Mouse (Mus musculus): Measurements from ENCODE around the gene Morc2a. TPM values are rescaled to one million over a fixed set of nuclear protein-coding genes. Genes with fewer than 3 reads are reported as not detected.

Morc2a gene
- polyA plus RNA-seq, 1 experiment from 2014 or later: 30.0 TPM

DNA sequence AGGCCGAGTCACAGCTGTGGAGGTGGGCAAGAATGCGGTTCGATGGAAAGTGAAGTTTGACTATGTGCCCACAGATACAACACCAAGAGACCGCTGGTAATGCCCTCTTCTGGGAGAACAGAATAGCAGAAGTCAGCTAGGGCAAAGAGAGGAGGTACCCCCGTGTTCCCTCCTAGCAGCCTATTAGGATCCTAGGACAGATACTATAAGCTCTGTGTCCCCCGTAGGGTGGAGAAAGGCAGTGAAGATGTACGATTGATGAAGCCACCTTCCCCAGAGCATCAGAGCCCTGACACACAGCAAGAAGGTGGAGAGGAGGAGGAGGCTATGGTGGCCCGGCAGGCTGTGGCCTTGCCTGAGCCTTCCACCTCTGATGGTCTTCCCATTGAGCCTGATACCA, 36.4 kb downstream of the Morc2a start:
- Histone ChIP-seq H3K4me3 (ENCODE audit: low read depth, low read length) (no peak overlapping the region), H3K9me3 (ENCODE audit: control insufficient read depth, low read length) (no peaks in the 10 kb centered on the region), H3K4me2 (ENCODE audit: low read depth, severe bottlenecking) (no peak overlapping the region), H3K4me1 (ENCODE audit: control insufficient read depth, insufficient read depth, low read length) (no peaks in the 10 kb centered on the region), H3K27ac (replicated peaks; ENCODE audit: low read depth, low read length) (no peak overlapping the region), H3K36me3 (ENCODE audit: control insufficient read depth, insufficient read depth, low read length) (peaks cover 34% of the 10 kb centered on the region), H3K9ac (ENCODE audit: low read length) (no peak overlapping the region), H3K27me3 (ENCODE audit: control insufficient read depth, insufficient read depth, low read length) (no peaks in the 10 kb centered on the region)
- ATAC-seq (ENCODE audit: insufficient number of reproducible peaks, low FRiP score, low TSS enrichment, low read depth) (no peak), DNase-seq (ENCODE audit: low spot score) (no peak)
- 92% methylated on average over 8 of the region's 8 CpGs for WGBS

DNA sequence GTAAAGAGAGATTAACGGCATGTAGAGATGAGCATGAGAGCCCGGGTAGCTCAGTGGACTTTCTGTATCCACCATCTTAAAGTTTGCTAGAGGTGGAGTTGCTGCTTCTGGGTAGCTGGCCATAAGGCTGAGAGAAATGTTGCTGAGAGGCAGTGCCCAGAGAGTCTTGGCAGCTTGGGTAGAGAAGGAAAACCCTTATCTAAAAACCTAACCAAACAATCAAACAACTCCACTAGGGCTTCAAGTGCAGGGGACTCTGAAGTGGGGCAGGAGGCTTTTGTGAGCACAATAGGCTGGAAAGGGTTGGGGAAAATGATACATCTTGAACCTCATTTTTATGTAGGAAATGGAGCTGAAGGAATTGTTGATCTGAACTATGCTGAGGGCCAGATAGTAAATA, 37.3 kb downstream of the Morc2a start:
- WGBS: 95% methylated on average over 2 of the region's 2 CpGs
- ATAC-seq (ENCODE audit: insufficient number of reproducible peaks, low FRiP score, low TSS enrichment, low read depth) (no peak), DNase-seq (ENCODE audit: low spot score) (no peak)
- Histone ChIP-seq H3K9me3 (ENCODE audit: control insufficient read depth, low read length) (no peaks in the 10 kb centered on the region), H3K4me2 (ENCODE audit: low read depth, severe bottlenecking) (no peak overlapping the region), H3K27ac (replicated peaks; ENCODE audit: low read depth, low read length) (no peak overlapping the region), H3K27me3 (ENCODE audit: control insufficient read depth, insufficient read depth, low read length) (no peaks in the 10 kb centered on the region), H3K4me3 (ENCODE audit: low read depth, low read length) (no peak overlapping the region), H3K9ac (ENCODE audit: low read length) (no peak overlapping the region), H3K36me3 (ENCODE audit: control insufficient read depth, insufficient read depth, low read length) (peaks cover 31% of the 10 kb centered on the region), H3K4me1 (ENCODE audit: control insufficient read depth, insufficient read depth, low read length) (no peaks in the 10 kb centered on the region)

DNA sequence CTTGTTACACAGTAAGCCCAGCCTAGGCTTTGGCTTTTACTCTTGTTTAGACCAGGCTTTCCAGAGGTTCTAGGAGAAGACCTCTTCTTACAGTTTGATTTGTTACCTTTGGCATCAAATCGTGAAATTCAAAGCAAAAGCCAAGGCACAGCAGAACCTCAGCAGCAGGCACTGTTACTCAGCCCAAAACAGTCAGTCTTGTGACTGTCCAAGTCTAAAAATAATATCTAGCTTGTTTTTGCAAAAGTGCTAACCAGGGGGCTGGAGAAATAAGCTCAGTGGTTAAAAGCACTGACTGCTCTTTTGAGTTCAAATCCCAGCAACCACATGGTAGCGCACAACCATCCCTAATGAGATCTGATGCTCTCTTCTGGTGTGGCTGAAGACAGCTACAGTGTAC, 37.9 kb downstream of the Morc2a start:
- H3K4me1 ChIP-seq (ENCODE audit: control insufficient read depth, insufficient read depth, low read length): no peaks in the 10 kb centered on the region
- H3K9me3 ChIP-seq (ENCODE audit: control insufficient read depth, low read length): no peaks in the 10 kb centered on the region
- H3K27ac ChIP-seq (replicated peaks; ENCODE audit: low read depth, low read length): no peak overlapping the region
- no peak overlapping the region for H3K9ac ChIP-seq (ENCODE audit: low read length)
- no peak for ATAC-seq (ENCODE audit: insufficient number of reproducible peaks, low FRiP score, low TSS enrichment, low read depth)
- 91% methylated on average over 2 of the region's 2 CpGs for WGBS
- H3K36me3 ChIP-seq (ENCODE audit: control insufficient read depth, insufficient read depth, low read length): peaks cover 31% of the 10 kb centered on the region
- no peak overlapping the region for H3K4me2 ChIP-seq (ENCODE audit: low read depth, severe bottlenecking)
- DNase-seq (ENCODE audit: low spot score): no peak
- no peaks in the 10 kb centered on the region for H3K27me3 ChIP-seq (ENCODE audit: control insufficient read depth, insufficient read depth, low read length)
- H3K4me3 ChIP-seq (ENCODE audit: low read depth, low read length): no peak overlapping the region

DNA sequence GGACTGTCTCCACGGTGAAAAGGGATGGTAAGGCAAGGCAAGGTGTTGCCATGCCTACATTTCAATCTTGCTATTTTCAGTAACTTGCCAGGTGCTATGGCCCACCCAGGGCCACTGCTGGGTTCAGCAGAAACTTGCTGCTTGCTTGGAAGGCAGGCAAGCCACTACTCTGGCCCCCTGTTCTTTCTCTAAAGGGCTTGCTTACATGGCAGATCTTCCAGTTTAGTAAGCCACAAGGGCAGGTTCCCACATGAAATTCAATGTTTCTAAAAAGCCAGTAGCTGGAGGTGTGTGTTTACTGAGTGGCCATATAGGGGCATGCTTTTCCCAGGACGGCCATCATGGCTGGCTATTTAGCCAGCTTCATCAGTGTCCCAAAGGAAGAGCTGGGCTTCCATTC, 42.8 kb downstream of the Morc2a start:
- H3K9me3 ChIP-seq (ENCODE audit: control insufficient read depth, low read length): no peaks in the 10 kb centered on the region
- 92% methylated on average over 2 of the region's 2 CpGs for WGBS
- no peak for DNase-seq (ENCODE audit: low spot score)

DNA sequence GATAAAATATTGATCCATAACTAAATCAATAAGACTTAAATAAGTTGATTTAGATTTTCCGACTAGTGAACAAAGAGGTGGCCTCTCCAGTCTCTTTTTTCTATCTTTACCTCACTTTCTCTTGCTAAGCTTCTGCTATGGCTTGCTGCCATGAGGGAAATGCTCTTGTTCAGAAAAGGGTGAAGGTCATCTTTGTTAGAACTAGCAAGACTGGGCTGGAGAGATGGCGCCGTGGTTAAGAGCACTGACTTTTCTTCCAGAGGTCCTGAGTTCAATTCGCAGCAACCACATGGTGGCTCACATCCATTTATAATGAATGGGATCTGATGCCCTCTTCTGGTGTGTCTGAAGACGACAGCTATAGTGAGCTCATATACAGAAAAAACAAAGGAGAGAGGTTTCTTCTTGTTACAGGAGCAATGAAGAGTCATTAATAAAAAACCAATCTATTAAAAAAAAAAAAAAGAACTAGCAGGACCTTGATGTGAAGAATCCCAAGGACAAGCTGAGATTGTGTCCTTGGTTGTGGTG, 47.2 kb downstream of the Morc2a start:
- Histone ChIP-seq H3K36me3 (ENCODE audit: control insufficient read depth, insufficient read depth, low read length) (no peaks in the 10 kb centered on the region; the same call in 1 of the 2 replicates), H3K27me3 (ENCODE audit: control insufficient read depth, insufficient read depth, low read length) (no peaks in the 10 kb centered on the region), H3K27ac (replicated peaks; ENCODE audit: low read depth, low read length) (no peak overlapping the region), H3K9me3 (ENCODE audit: control insufficient read depth, low read length) (no peaks in the 10 kb centered on the region), H3K4me1 (ENCODE audit: control insufficient read depth, insufficient read depth, low read length) (no peaks in the 10 kb centered on the region), H3K4me3 (ENCODE audit: low read depth, low read length) (no peak overlapping the region), H3K9ac (ENCODE audit: low read length) (no peak overlapping the region), H3K4me2 (ENCODE audit: low read depth, severe bottlenecking) (no peak overlapping the region)
- DNase-seq (ENCODE audit: low spot score): no peak
- ATAC-seq (ENCODE audit: insufficient number of reproducible peaks, low FRiP score, low TSS enrichment, low read depth): no peak
- WGBS: 90% methylated on average over 5 of the region's 5 CpGs

More for the DNA sequence above, 42.8 kb downstream of the Morc2a start:
- Histone ChIP-seq H3K4me1 (ENCODE audit: control insufficient read depth, insufficient read depth, low read length) (no peaks in the 10 kb centered on the region), H3K9ac (ENCODE audit: low read length) (no peak overlapping the region), H3K4me3 (ENCODE audit: low read depth, low read length) (no peak overlapping the region), H3K36me3 (ENCODE audit: control insufficient read depth, insufficient read depth, low read length) (peaks cover 12% of the 10 kb centered on the region; the same call in 1 of the 2 replicates), H3K4me2 (ENCODE audit: low read depth, severe bottlenecking) (no peak overlapping the region), H3K27ac (replicated peaks; ENCODE audit: low read depth, low read length) (no peak overlapping the region), H3K27me3 (ENCODE audit: control insufficient read depth, insufficient read depth, low read length) (no peaks in the 10 kb centered on the region)
- ATAC-seq (ENCODE audit: insufficient number of reproducible peaks, low FRiP score, low TSS enrichment, low read depth): no peak

DNA sequence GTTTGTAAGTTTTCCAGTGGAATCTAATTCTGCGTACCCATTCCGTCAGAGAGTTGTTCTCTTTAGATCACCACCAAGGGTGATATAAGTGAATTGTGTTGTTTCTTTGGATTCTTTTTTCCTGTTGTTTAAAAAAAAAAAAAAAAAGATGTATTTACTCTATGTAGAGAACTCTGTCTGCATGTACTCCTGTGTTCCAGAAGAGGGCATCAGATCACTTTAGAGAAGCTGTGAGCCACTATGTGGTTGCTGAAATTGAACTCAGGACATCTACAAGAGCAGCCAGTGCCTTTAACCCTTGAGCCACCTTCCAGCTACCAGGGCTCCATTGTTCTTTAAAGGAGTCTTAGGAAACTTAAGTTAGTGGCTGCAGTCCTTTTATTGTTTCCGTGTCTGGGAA, 48.5 kb downstream of the Morc2a start:
- Histone ChIP-seq H3K27me3 (ENCODE audit: control insufficient read depth, insufficient read depth, low read length) (no peaks in the 10 kb centered on the region), H3K9me3 (ENCODE audit: control insufficient read depth, low read length) (no peaks in the 10 kb centered on the region), H3K27ac (replicated peaks; ENCODE audit: low read depth, low read length) (no peak overlapping the region), H3K4me2 (ENCODE audit: low read depth, severe bottlenecking) (no peak overlapping the region), H3K4me3 (ENCODE audit: low read depth, low read length) (no peak overlapping the region), H3K9ac (ENCODE audit: low read length) (no peak overlapping the region), H3K4me1 (ENCODE audit: control insufficient read depth, insufficient read depth, low read length) (no peaks in the 10 kb centered on the region), H3K36me3 (ENCODE audit: control insufficient read depth, insufficient read depth, low read length) (no peaks in the 10 kb centered on the region; the same call in 1 of the 2 replicates)
- WGBS: 77% methylated on average over 3 of the region's 3 CpGs
- DNase-seq (ENCODE audit: low spot score) (no peak), ATAC-seq (ENCODE audit: insufficient number of reproducible peaks, low FRiP score, low TSS enrichment, low read depth) (no peak)

DNA sequence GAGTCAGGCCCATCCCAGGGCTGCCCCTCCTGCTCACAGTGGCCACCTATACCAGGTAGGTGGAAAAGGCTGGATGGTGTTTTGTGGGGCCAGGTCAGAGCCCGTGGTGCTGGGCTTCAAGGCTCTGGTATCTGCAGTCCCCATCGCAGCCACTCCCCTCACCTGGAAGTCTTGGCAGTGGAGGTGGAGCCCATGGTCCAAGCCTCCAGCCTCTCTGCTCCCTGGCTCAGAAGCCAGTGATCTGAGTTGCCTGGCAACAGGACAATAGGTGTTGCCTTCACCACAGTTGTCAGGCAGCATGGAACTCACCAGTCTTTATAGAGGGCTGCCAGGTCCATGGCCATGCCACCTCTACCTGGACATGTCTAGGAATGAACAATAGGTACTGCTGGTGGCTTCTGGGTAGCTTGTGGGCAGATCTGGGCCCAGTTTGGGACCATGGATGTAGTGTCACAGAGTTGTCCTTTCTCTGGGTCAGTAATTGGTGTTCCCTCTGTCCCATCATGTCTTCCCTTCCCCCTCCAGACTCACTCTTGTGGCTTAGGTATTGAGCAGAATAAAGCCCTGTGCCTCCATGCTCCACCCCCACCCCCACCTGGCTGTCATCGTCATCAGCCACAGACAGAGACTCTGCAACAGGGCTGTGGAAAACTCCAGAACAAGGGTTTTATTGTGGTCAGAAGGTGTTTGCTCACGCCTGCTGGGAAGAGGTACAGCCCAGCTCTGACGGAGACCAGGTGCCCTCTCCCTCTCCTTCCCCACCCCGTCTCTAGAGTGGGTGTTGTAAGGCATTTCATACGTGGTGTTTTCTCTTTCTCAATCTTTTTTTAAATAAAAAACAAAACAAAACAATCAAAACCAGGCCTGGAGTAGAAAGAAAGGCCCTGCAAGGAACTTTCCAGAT, 54.4 kb downstream of the Morc2a start:
- H3K4me3 ChIP-seq (ENCODE audit: low read depth, low read length): no peak overlapping the region
- H3K36me3 ChIP-seq (ENCODE audit: control insufficient read depth, insufficient read depth, low read length): no peaks in the 10 kb centered on the region; the same call in 1 of the 2 replicates
- no peaks in the 10 kb centered on the region; the same call in 1 of the 2 replicates for H3K4me1 ChIP-seq (ENCODE audit: control insufficient read depth, insufficient read depth, low read length)
- no peaks in the 10 kb centered on the region for H3K27me3 ChIP-seq (ENCODE audit: control insufficient read depth, insufficient read depth, low read length)
- ATAC-seq (ENCODE audit: insufficient number of reproducible peaks, low FRiP score, low TSS enrichment, low read depth) (no peak; the same call in 1 of the 2 replicates), DNase-seq (ENCODE audit: low spot score) (no peak)
- no peaks in the 10 kb centered on the region for H3K9me3 ChIP-seq (ENCODE audit: control insufficient read depth, low read length)
- no peak overlapping the region for H3K27ac ChIP-seq (replicated peaks; ENCODE audit: low read depth, low read length)
- no peak overlapping the region for H3K9ac ChIP-seq (ENCODE audit: low read length)
- no peak overlapping the region for H3K4me2 ChIP-seq (ENCODE audit: low read depth, severe bottlenecking)
- WGBS: 62% methylated on average over 7 of the region's 7 CpGs

DNA sequence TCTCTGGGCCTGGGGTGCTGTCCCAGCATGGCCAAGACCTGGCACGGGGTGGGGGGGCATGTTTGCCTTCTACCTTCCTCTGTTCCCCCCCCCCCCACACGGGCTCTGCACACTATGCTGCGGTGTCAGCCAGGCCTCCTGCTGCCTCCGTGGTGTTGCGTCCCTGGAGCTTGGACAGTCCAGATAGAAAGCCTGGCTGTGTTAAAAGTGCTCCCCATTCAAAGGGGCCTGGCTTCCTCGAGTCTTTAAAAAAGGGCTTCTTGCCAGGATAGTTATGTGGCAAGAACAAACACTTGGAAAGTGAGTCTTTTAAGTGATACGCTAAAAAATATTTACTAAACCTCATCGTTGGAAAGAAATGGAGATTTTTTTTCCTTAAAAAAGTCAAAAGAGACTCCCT, 55.4 kb downstream of the Morc2a start:
- no peaks in the 10 kb centered on the region; the same call in 1 of the 2 replicates for H3K4me1 ChIP-seq (ENCODE audit: control insufficient read depth, insufficient read depth, low read length)
- no peak overlapping the region for H3K4me2 ChIP-seq (ENCODE audit: low read depth, severe bottlenecking)
- no peak overlapping the region for H3K4me3 ChIP-seq (ENCODE audit: low read depth, low read length)
- H3K9me3 ChIP-seq (ENCODE audit: control insufficient read depth, low read length): no peaks in the 10 kb centered on the region
- WGBS: 84% methylated on average over 8 of the region's 8 CpGs
- no peak for DNase-seq (ENCODE audit: low spot score)
- H3K27me3 ChIP-seq (ENCODE audit: control insufficient read depth, insufficient read depth, low read length): no peaks in the 10 kb centered on the region
- no peak for ATAC-seq (ENCODE audit: insufficient number of reproducible peaks, low FRiP score, low TSS enrichment, low read depth)
- H3K27ac ChIP-seq (replicated peaks; ENCODE audit: low read depth, low read length): no peak overlapping the region
- H3K36me3 ChIP-seq (ENCODE audit: control insufficient read depth, insufficient read depth, low read length): no peaks in the 10 kb centered on the region; the same call in 1 of the 2 replicates
- no peak overlapping the region for H3K9ac ChIP-seq (ENCODE audit: low read length)
